Mouse (Mus musculus) heart, adult 2 months (tissue): ENCODE data around the gene Cct8l1.

ENCODE experiments used
- CTCF ChIP-seq: fragments of 200-600 bp; IDR thresholded peaks from 2 replicates; pipeline ENCODE4 v1.8.1; 2022; ENCODE audit warnings: antibody characterized with exemption, mild to moderate bottlenecking, moderate library complexity
- EP300 ChIP-seq: fragments of 200-500 bp; IDR thresholded peaks from 2 replicates; pipeline ENCODE4 v1.6.1; 2011; ENCODE audit warnings: low read depth, low read length, control low read depth; ENCODE audit not compliant: insufficient read depth
- POLR2A ChIP-seq: fragments of 200-500 bp; IDR thresholded peaks from 2 replicates; pipeline ENCODE4 v1.6.1; 2011; ENCODE audit warnings: mild to moderate bottlenecking, low read depth, low read length, control low read depth; ENCODE audit not compliant: insufficient read depth

- TF ChIP-seq EP300: no peak
- TF ChIP-seq POLR2A: no peak
- no peak for TF ChIP-seq CTCF
Observed at GRCm38 (mm10) chr5:25519820-25520219, 4.0 kb downstream of the Cct8l1 start.
